In the genomic region with DNA sequence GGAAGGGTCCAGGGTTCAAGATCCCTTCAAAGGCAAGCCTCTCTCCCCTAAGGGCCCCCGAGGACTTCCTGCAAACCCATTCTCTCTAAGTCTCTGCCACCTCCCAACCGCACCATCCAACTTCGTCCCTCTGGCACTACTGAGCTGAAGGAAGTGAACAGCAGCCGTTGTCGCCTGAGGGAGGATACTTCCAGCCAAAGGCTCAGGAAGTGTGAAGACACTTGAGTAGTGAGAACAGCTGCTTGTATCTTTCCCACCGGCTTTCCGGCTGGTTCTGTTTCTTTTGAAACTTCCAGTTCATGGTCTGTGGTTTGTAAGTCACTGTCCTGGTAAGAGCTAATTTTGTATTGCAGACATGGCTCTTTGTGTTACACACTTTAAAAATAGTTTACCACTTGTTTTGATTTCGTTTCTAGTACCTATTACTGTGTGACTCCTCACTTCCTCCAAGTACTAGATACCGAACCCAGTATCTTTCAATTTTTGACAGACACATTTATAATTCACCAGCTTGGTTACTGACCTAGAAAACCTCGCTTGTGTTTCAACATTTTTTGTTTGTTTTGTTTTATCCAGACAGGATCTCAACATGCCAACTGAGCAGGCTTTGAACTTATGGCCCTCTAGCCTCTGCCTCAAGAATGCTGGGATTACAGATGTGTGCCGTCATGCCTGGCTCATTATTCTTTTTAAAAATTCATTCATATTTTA, we compare ENCODE assay signal across 9 mouse cellular contexts. TPM values are rescaled to one million over a fixed set of nuclear protein-coding genes. Genes with fewer than 3 reads are reported as not detected.
DNase-seq lines count a peak whose midpoint lies in the region; TF ChIP-seq lines count a peak whose summit lies in the region.
"Had no signal": no experiment of that assay in that cellular context is flagged by ENCODE, and none has a peak within 500 bp of the region (broad histone marks: within the 10 kb centered on the region; RNA-seq: fewer than 3 reads in every experiment).

No protein-coding gene starts in this region.

- H3K27ac ChIP-seq in left cerebral cortex, adult 2 months = peak overlapping the region; percentile 30; the same call in 1 of the 2 replicates

- intact Hi-C loops in left cerebral cortex, adult 2 months (cut with DNase I) = loop anchor here (2.0 to 5.0 kb wide), 2 partner anchors 53 to 544 kb away; no protein-coding TSS in a partner anchor

- peak; percentile 32 for DNase-seq in layer of hippocampus, adult 11-12 months (ENCODE audit: low spot score)
- DNase-seq in layer of hippocampus, adult 18-20 months (ENCODE audit: low spot score in 2 of 2) = no peak
- peak; percentile 60 for DNase-seq in ZHBTc4 (ENCODE audit: low read depth, low spot score)
- DNase-seq in left cerebral cortex, adult 2 months (ENCODE audit: extremely low spot score in 1 of 2, low spot score in 2 of 2) = peak in 1 of 2 experiments; percentile 33
- DNase-seq in right cerebral cortex, postnatal 25 days = peak; percentile 32
- DNase-seq in heart, adult 18-20 months = no peak
- DNase-seq in urinary bladder, adult 2 months (ENCODE audit: low spot score) = no peak
- no peak for DNase-seq in adrenal gland, postnatal 14 days
- DNase-seq: gastrocnemius, postnatal 10 days had no signal

- TF ChIP-seq CTCF in left cerebral cortex, adult 2 months (IDR thresholded peaks at IDR 0.05) = no peak

- no peak overlapping the region for H3K4me3 ChIP-seq in left cerebral cortex, adult 2 months

RNA-seq across cellular contexts. Expression of a gene that starts 35.9 kb away (rescaled TPM):
- total RNA-seq in layer of hippocampus, adult 18-20 months (2021) = 10 to 100 TPM; 91.2 to 92.6 TPM
- 100 to 1,000 TPM in 1 of 2 experiments, 10 to 100 TPM in 1; 92.7 to 102 TPM for total RNA-seq in left cerebral cortex, adult 2 months (2021)
- total RNA-seq in heart, adult 18-20 months (2021) = 10 to 100 TPM; 11.7 to 17.1 TPM
- 81.2 and 83.4 TPM in 2 replicates for polyA plus RNA-seq in urinary bladder, adult 2 months (2012; rRNA removed)
- 77.8 and 97.1 TPM in 2 replicates for total RNA-seq in adrenal gland, postnatal 14 days (2021)

RNA-seq across cellular contexts. Expression of a gene that starts 36.2 kb away (rescaled TPM):
- total RNA-seq in layer of hippocampus, adult 18-20 months (2021) = 10 to 100 TPM; 81.0 to 86.8 TPM
- 10 to 100 TPM; 65.3 to 85.8 TPM for total RNA-seq in left cerebral cortex, adult 2 months (2021)
- total RNA-seq in heart, adult 18-20 months (2021) = 10 to 100 TPM; 72.3 to 73.8 TPM
- 2.7 and 3.7 TPM in 2 replicates for polyA plus RNA-seq in urinary bladder, adult 2 months (2012; rRNA removed)
- total RNA-seq in adrenal gland, postnatal 14 days (2021) = 45.1 and 50.2 TPM in 2 replicates

Comparison
In these comparisons a context has a peak if more than half of its experiments do, and no peak if none do; other contexts are left out.
1. DNase-seq: peak in layer of hippocampus, adult 11-12 months (single experiment), ZHBTc4 (single experiment) and right cerebral cortex, postnatal 25 days (single experiment); none in layer of hippocampus, adult 18-20 months (0 of 2), heart, adult 18-20 months (0 of 2), urinary bladder, adult 2 months (single experiment) and adrenal gland, postnatal 14 days (single experiment).